Mouse (Mus musculus) G1E (cell line): ENCODE measurements around the gene Sec13.

Source experiments
- CTCF ChIP-seq: IDR thresholded peaks from 2 replicates; pipeline ENCODE4 v1.5.1; 2012; ENCODE audit warnings: low read depth, low read length, inconsistent platforms, mixed read lengths
- GATA1 ChIP-seq: IDR thresholded peaks from 2 replicates; pipeline ENCODE4 v1.6.1; 2012; ENCODE audit warnings: borderline replicate concordance, low read length, inconsistent platforms, mixed read lengths
- POLR2AphosphoS5 ChIP-seq: IDR thresholded peaks from 2 replicates; pipeline ENCODE4 v1.6.1; 2012; ENCODE audit warnings: low read depth, low read length, inconsistent platforms; ENCODE audit not compliant: insufficient replicate concordance

DNA sequence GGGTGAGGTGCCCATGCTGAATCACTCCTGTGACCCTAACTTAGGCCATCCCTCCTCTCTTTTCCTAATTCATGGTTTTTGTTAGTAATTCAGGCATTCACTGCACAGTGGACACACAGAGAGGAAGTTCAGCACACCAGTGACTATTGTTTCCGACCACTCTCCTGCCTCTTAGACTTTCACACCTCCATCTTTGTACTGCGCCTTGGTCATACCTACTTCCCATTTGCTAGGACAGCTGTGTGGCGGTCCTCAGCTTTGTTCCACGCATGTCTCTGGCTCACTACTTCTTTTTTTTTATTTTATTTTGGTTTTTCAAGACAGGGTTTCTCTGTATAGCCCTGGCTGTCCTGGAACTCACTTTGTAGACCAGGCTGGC is 49.5 kb downstream of the Sec13 start:
- TF ChIP-seq GATA1 (no peak), CTCF (no peak), POLR2AphosphoS5 (no peak)
